Mouse (Mus musculus) bone marrow, adult 2 months (tissue): Measurements from ENCODE around the gene Ninj1. TPM values are rescaled to one million over a fixed set of nuclear protein-coding genes. Genes with fewer than 3 reads are reported as not detected.

Experiments
- H3K27ac ChIP-seq: fragments of 200-500 bp; 2 replicates; pipeline ENCODE4 v1.5.1; 2012; ENCODE audit warnings: low read depth, mild to moderate bottlenecking, control low read depth, inconsistent platforms, low read length; ENCODE audit not compliant: control insufficient read depth, poor library complexity, insufficient read depth
- H3K4me1 ChIP-seq: fragments of 200-500 bp; 2 replicates; pipeline ENCODE4 v1.6.1; 2011; ENCODE audit warnings: low read length; ENCODE audit not compliant: control insufficient read depth, insufficient read depth
- H3K4me3 ChIP-seq: fragments of 200-500 bp; replicated peaks from 2 replicates; pipeline ENCODE3; 2011; ENCODE audit warnings: mild to moderate bottlenecking, low read depth, low read length, control low read depth; ENCODE audit not compliant: control insufficient read depth
- CTCF ChIP-seq: fragments of 200-500 bp; IDR thresholded peaks from 2 replicates; pipeline ENCODE4 v1.5.1; 2011; ENCODE audit warnings: low read length, control low read depth; ENCODE audit not compliant: control insufficient read depth, insufficient read depth
- POLR2A ChIP-seq: fragments of 200-500 bp; IDR thresholded peaks from 2 replicates; pipeline ENCODE4 v1.6.1; 2011; ENCODE audit warnings: low read depth, mild to moderate bottlenecking, control low read depth, low read length, borderline replicate concordance; ENCODE audit not compliant: control insufficient read depth
- WGBS: fragments of 180-500 bp; shearing (Covaris S2); methylation state at CpG from one replicate; pipeline ENCODE4 v1.1.7; 2018; 5-methylcytosine and 5-hydroxymethylcytosine counted together
- polyA plus RNA-seq: library from polyadenylated mRNA; stranded (reverse); fragments of >200 nt; gene quantifications from 2 replicates; pipeline ENCODE4 v1.2.4, GENCODE M21; 2011; ENCODE audit warnings: low replicate concordance; ENCODE audit not compliant: missing spikeins, insufficient read depth, insufficient read length

Ninj1 gene
- polyA plus RNA-seq, 1 experiment = 36.6 TPM

- 90% methylated on average over 3 of the region's 3 CpGs for WGBS
- TF ChIP-seq POLR2A = no peak
- TF ChIP-seq CTCF = no peak
Measured at GRCm38 (mm10) chr13:49218651-49219050, 31.4 kb downstream of the Ninj1 start.

GRCm38 (mm10) chr13:49219367-49219766 lies 32.1 kb downstream of the Ninj1 start:
- TF ChIP-seq POLR2A = no peak
- TF ChIP-seq CTCF = no peak
- WGBS = 57% methylated on average over 4 of the region's 4 CpGs
- Histone ChIP-seq H3K27ac (no peak overlapping the region), H3K4me3 (no peak overlapping the region), H3K4me1 (peaks cover 2% of the 10 kb centered on the region)

More at GRCm38 (mm10) chr13:49218651-49219050, 31.4 kb downstream of the Ninj1 start:
- Histone ChIP-seq H3K4me3 (no peak overlapping the region), H3K27ac (no peak overlapping the region), H3K4me1 (peaks cover 1% of the 10 kb centered on the region; the same call in 1 of the 2 replicates)

GRCm38 (mm10) chr13:49220912-49221311 lies 33.6 kb downstream of the Ninj1 start:
- Histone ChIP-seq H3K4me1 (peaks cover 3% of the 10 kb centered on the region), H3K27ac (no peak overlapping the region), H3K4me3 (no peak overlapping the region)
- no peak for TF ChIP-seq CTCF
- TF ChIP-seq POLR2A = no peak
- WGBS = 68% methylated on average over 5 of the region's 5 CpGs

- H3K4me1 ChIP-seq = peaks cover 3% of the 10 kb centered on the region
- no peak overlapping the region for H3K4me3 ChIP-seq
- TF ChIP-seq CTCF = no peak
- no peak for TF ChIP-seq POLR2A
- 70% methylated on average over 10 of the region's 10 CpGs for WGBS
- H3K27ac ChIP-seq = peak overlapping the region; percentile 55
Measured at GRCm38 (mm10) chr13:49224314-49224713, 37.0 kb downstream of the Ninj1 start.

GRCm38 (mm10) chr13:49224729-49225128 lies 37.4 kb downstream of the Ninj1 start:
- TF ChIP-seq POLR2A (no peak), CTCF (no peak)

GRCm38 (mm10) chr13:49225159-49225558 lies 37.9 kb downstream of the Ninj1 start:
- 47% methylated on average over 3 of the region's 3 CpGs for WGBS
- Histone ChIP-seq H3K27ac (no peak overlapping the region), H3K4me1 (peaks cover 3% of the 10 kb centered on the region), H3K4me3 (no peak overlapping the region)
- TF ChIP-seq POLR2A (no peak), CTCF (no peak)

More at GRCm38 (mm10) chr13:49224729-49225128, 37.4 kb downstream of the Ninj1 start:
- 76% methylated on average over 6 of the region's 6 CpGs for WGBS
- peak overlapping the region; percentile 74 for H3K27ac ChIP-seq
- no peak overlapping the region for H3K4me3 ChIP-seq
- peaks cover 3% of the 10 kb centered on the region for H3K4me1 ChIP-seq

- Histone ChIP-seq H3K4me3 (no peak overlapping the region), H3K4me1 (peaks cover 3% of the 10 kb centered on the region), H3K27ac (no peak overlapping the region)
- 51% methylated on average over 4 of the region's 4 CpGs for WGBS
- TF ChIP-seq CTCF (no peak), POLR2A (no peak)
Measured at GRCm38 (mm10) chr13:49225633-49226032, 38.3 kb downstream of the Ninj1 start.

- TF ChIP-seq CTCF (no peak), POLR2A (no peak)
- no peak overlapping the region for H3K4me3 ChIP-seq
- no peak overlapping the region for H3K27ac ChIP-seq
- 84% methylated on average over 8 of the region's 8 CpGs for WGBS
- peaks cover 3% of the 10 kb centered on the region for H3K4me1 ChIP-seq
Measured at GRCm38 (mm10) chr13:49233792-49234572, 46.7 kb downstream of the Ninj1 start.

- no peak overlapping the region for H3K4me3 ChIP-seq
- 94% methylated on average over 4 of the region's 4 CpGs for whole genome bisulfite sequencing
- no peak overlapping the region for H3K27ac ChIP-seq
- peaks cover 3% of the 10 kb centered on the region for H3K4me1 ChIP-seq
- TF ChIP-seq CTCF (peak; percentile 29; the same call in 1 of the 2 replicates), POLR2A (no peak)
Measured at GRCm38 (mm10) chr13:49234711-49235110, 47.4 kb downstream of the Ninj1 start.
